16 mouse cellular contexts compared by ENCODE assay signal in the genomic region with DNA sequence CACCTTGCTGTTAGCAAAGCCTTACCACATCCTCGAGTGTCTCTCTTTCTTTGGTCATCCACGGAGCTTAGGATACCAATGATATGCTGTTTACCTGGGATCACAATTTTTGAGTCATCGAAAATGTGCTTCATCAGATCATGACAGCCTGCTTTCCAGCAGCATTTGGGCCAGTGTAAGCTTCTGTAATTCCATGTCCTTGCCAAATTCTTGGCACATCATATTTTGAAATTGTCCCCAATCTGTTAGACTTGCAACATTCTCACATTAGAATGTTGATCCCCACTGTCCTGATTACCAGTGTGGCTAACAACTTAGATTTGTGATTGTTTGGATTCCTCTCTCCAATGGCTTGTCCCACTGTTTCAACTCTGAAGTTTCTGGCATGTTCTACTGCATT.
"Had no signal": no experiment of that assay in that cellular context is flagged by ENCODE, and none has a peak within 500 bp of the region (broad histone marks: within the 10 kb centered on the region; RNA-seq: fewer than 3 reads in every experiment).

No protein-coding gene starts in this region.

- DNase-seq: kidney, adult 8-10 months; kidney, postnatal 10 days; kidney, postnatal 36 days; left cerebral cortex, postnatal 4 days; lung, adult 2 months; thymus, adult 18-20 months; thymus, postnatal 36 days had no signal

- H3K4me3 ChIP-seq: kidney, embryonic 15.5 days; limb, embryonic 12.5 days; limb, embryonic 15.5 days; liver, embryonic 12.5 days; liver, embryonic 15.5 days; megakaryocyte, embryonic 14.5 days; midbrain, embryonic 10.5 days; midbrain, embryonic 13.5 days; myocyte had no signal

- H3K27ac ChIP-seq: kidney, embryonic 15.5 days; limb, embryonic 12.5 days; limb, embryonic 15.5 days; liver, embryonic 12.5 days; liver, embryonic 15.5 days; midbrain, embryonic 10.5 days; midbrain, embryonic 13.5 days had no signal
